Mouse (Mus musculus): ENCODE data around the gene Tmco1. TPM values are rescaled to one million over a fixed set of nuclear protein-coding genes. Genes with fewer than 3 reads are reported as not detected.

The Tmco1 gene
- polyA plus RNA-seq, 1 experiment from 2014 or later, result 69.9 TPM

- no peak for ATAC-seq (ENCODE audit: extremely low read depth, insufficient number of reproducible peaks, low FRiP score, low TSS enrichment)
- 32% methylated on average over 8 of the region's 8 CpGs for WGBS
- Histone ChIP-seq H3K4me1 (peaks cover 73% of the 10 kb centered on the region), H3K27me3 (replicated peaks) (no peaks in the 10 kb centered on the region), H3K9ac (peak overlapping the region; percentile 48; the same call in 1 of the 2 replicates), H3K27ac (replicated peaks) (peak overlapping the region; percentile 91), H3K9me3 (no peaks in the 10 kb centered on the region), H3K4me2 (peak overlapping the region; percentile 10; the same call in 1 of the 2 replicates), H3K4me3 (no peak overlapping the region), H3K36me3 (no peaks in the 10 kb centered on the region)
Observed at GRCm38 (mm10) chr1:167271841-167272240, 36.3 kb upstream of the Tmco1 start.

- H3K36me3 ChIP-seq, result no peaks in the 10 kb centered on the region
- no peaks in the 10 kb centered on the region for H3K27me3 ChIP-seq (replicated peaks)
- H3K4me2 ChIP-seq, result peak overlapping the region; percentile 51
- no peaks in the 10 kb centered on the region for H3K9me3 ChIP-seq
- H3K4me1 ChIP-seq, result peaks cover 79% of the 10 kb centered on the region
- H3K4me3 ChIP-seq, result no peak overlapping the region
- 27% methylated on average over 14 of the region's 14 CpGs for WGBS
- peak overlapping the region; percentile 69 for H3K9ac ChIP-seq
- ATAC-seq (ENCODE audit: extremely low read depth, insufficient number of reproducible peaks, low FRiP score, low TSS enrichment), result no peak
- peak overlapping the region; percentile 75 for H3K27ac ChIP-seq (replicated peaks)
Observed at GRCm38 (mm10) chr1:167273380-167274163, 34.6 kb upstream of the Tmco1 start.

- Histone ChIP-seq H3K27me3 (replicated peaks) (no peaks in the 10 kb centered on the region), H3K27ac (replicated peaks) (no peak overlapping the region), H3K9me3 (no peaks in the 10 kb centered on the region), H3K4me2 (no peak overlapping the region), H3K4me3 (no peak overlapping the region), H3K9ac (no peak overlapping the region), H3K4me1 (peaks cover 77% of the 10 kb centered on the region), H3K36me3 (no peaks in the 10 kb centered on the region)
- no peak for ATAC-seq (ENCODE audit: extremely low read depth, insufficient number of reproducible peaks, low FRiP score, low TSS enrichment)
- WGBS, result 82% methylated on average over 12 of the region's 12 CpGs
Observed at GRCm38 (mm10) chr1:167274646-167275390, 33.4 kb upstream of the Tmco1 start.

GRCm38 (mm10) chr1:167278395-167278794 lies 29.8 kb upstream of the Tmco1 start:
- WGBS, result 56% methylated on average over 6 of the region's 6 CpGs
- peak overlapping the region; percentile 65; the same call in 1 of the 2 replicates for H3K27ac ChIP-seq (replicated peaks)

GRCm38 (mm10) chr1:167279160-167279715 lies 28.9 kb upstream of the Tmco1 start:
- peak overlapping the region; percentile 44 for H3K4me2 ChIP-seq
- H3K36me3 ChIP-seq, result no peaks in the 10 kb centered on the region
- H3K9me3 ChIP-seq, result no peaks in the 10 kb centered on the region
- 51% methylated on average over 13 of the region's 13 CpGs for whole genome bisulfite sequencing
- no peaks in the 10 kb centered on the region for H3K27me3 ChIP-seq (replicated peaks)
- ATAC-seq (ENCODE audit: extremely low read depth, insufficient number of reproducible peaks, low FRiP score, low TSS enrichment), result no peak
- no peak overlapping the region for H3K4me3 ChIP-seq
- H3K4me1 ChIP-seq, result peaks cover 56% of the 10 kb centered on the region
- peak overlapping the region; percentile 65 for H3K27ac ChIP-seq (replicated peaks)
- H3K9ac ChIP-seq, result no peak overlapping the region

More at GRCm38 (mm10) chr1:167278395-167278794, 29.8 kb upstream of the Tmco1 start:
- no peak overlapping the region for H3K4me3 ChIP-seq
- peaks cover 64% of the 10 kb centered on the region for H3K4me1 ChIP-seq
- no peak for ATAC-seq (ENCODE audit: extremely low read depth, insufficient number of reproducible peaks, low FRiP score, low TSS enrichment)
- 0 out of 2 replicates have a peak overlapping the region, but pooled peaks have one; percentile 44 for H3K4me2 ChIP-seq
- no peak overlapping the region for H3K9ac ChIP-seq
- no peaks in the 10 kb centered on the region for H3K36me3 ChIP-seq
- H3K27me3 ChIP-seq (replicated peaks), result no peaks in the 10 kb centered on the region
- H3K9me3 ChIP-seq, result no peaks in the 10 kb centered on the region

GRCm38 (mm10) chr1:167280061-167280460 lies 28.1 kb upstream of the Tmco1 start:
- WGBS, result 77% methylated on average over 10 of the region's 10 CpGs
- no peaks in the 10 kb centered on the region for H3K36me3 ChIP-seq
- H3K9me3 ChIP-seq, result no peaks in the 10 kb centered on the region
- ATAC-seq (ENCODE audit: extremely low read depth, insufficient number of reproducible peaks, low FRiP score, low TSS enrichment), result no peak
- H3K4me1 ChIP-seq, result peaks cover 48% of the 10 kb centered on the region
- H3K4me3 ChIP-seq, result no peak overlapping the region
- H3K27me3 ChIP-seq (replicated peaks), result no peaks in the 10 kb centered on the region
- no peak overlapping the region for H3K9ac ChIP-seq
- H3K4me2 ChIP-seq, result no peak overlapping the region
- no peak overlapping the region for H3K27ac ChIP-seq (replicated peaks)

- no peak overlapping the region for H3K4me3 ChIP-seq
- H3K4me1 ChIP-seq, result peaks cover 50% of the 10 kb centered on the region
- H3K9ac ChIP-seq, result 0 out of 2 replicates have a peak overlapping the region, but pooled peaks have one; percentile 93
- H3K4me2 ChIP-seq, result peak overlapping the region; percentile 87; the same call in 1 of the 2 replicates
- no peaks in the 10 kb centered on the region for H3K36me3 ChIP-seq
- no peaks in the 10 kb centered on the region for H3K9me3 ChIP-seq
- H3K27me3 ChIP-seq (replicated peaks), result no peaks in the 10 kb centered on the region
- no peak for ATAC-seq (ENCODE audit: extremely low read depth, insufficient number of reproducible peaks, low FRiP score, low TSS enrichment)
- no peak overlapping the region for H3K27ac ChIP-seq (replicated peaks)
- WGBS, result 68% methylated on average over 3 of the region's 3 CpGs
Observed at GRCm38 (mm10) chr1:167282112-167282511, 26.1 kb upstream of the Tmco1 start.

- Histone ChIP-seq H3K9me3 (no peaks in the 10 kb centered on the region), H3K9ac (peak overlapping the region; percentile 93), H3K36me3 (no peaks in the 10 kb centered on the region), H3K27me3 (replicated peaks) (0 out of 2 replicates have a peak, but pooled peaks cover 1% of the 10 kb centered on the region), H3K27ac (replicated peaks) (peak overlapping the region; percentile 93), H3K4me1 (peaks cover 47% of the 10 kb centered on the region), H3K4me3 (peak overlapping the region; percentile 91), H3K4me2 (peak overlapping the region; percentile 87)
- no peak for ATAC-seq (ENCODE audit: extremely low read depth, insufficient number of reproducible peaks, low FRiP score, low TSS enrichment)
- WGBS, result 44% methylated on average over 5 of the region's 5 CpGs
Observed at GRCm38 (mm10) chr1:167282768-167283167, 25.4 kb upstream of the Tmco1 start.

GRCm38 (mm10) chr1:167283441-167284257 lies 24.5 kb upstream of the Tmco1 start:
- WGBS, result under 1% methylated on average over 44 of the region's 44 CpGs
- H3K27me3 ChIP-seq (replicated peaks), result peaks cover 7% of the 10 kb centered on the region
- peak overlapping the region; percentile 87 for H3K4me2 ChIP-seq
- no peak for ATAC-seq (ENCODE audit: extremely low read depth, insufficient number of reproducible peaks, low FRiP score, low TSS enrichment)
- no peaks in the 10 kb centered on the region for H3K36me3 ChIP-seq
- H3K4me1 ChIP-seq, result peaks cover 42% of the 10 kb centered on the region
- H3K27ac ChIP-seq (replicated peaks), result peak overlapping the region; percentile 93
- H3K9me3 ChIP-seq, result no peaks in the 10 kb centered on the region
- peak overlapping the region; percentile 93 for H3K9ac ChIP-seq
- peak overlapping the region; percentile 91 for H3K4me3 ChIP-seq

- peak overlapping the region; percentile 91 for H3K4me3 ChIP-seq
- H3K4me2 ChIP-seq, result peak overlapping the region; percentile 87
- no peaks in the 10 kb centered on the region for H3K9me3 ChIP-seq
- peaks cover 14% of the 10 kb centered on the region for H3K27me3 ChIP-seq (replicated peaks)
- peak; percentile 14; the same call in 1 of the 2 replicates for ATAC-seq (ENCODE audit: extremely low read depth, insufficient number of reproducible peaks, low FRiP score, low TSS enrichment)
- peaks cover 42% of the 10 kb centered on the region for H3K4me1 ChIP-seq
- H3K36me3 ChIP-seq, result no peaks in the 10 kb centered on the region
- peak overlapping the region; percentile 93 for H3K27ac ChIP-seq (replicated peaks)
- peak overlapping the region; percentile 93 for H3K9ac ChIP-seq
- 0% methylated on average over 73 of the region's 73 CpGs for WGBS
Observed at GRCm38 (mm10) chr1:167284258-167284836, 23.8 kb upstream of the Tmco1 start.

Measured in heart, embryonic 13.5 days (tissue).